Mouse (Mus musculus): ENCODE measurements around the gene Ncoa1.

GRCm38 (mm10) chr12:4479171-4479881 is 2.3 kb upstream of the Ncoa1 start:
- TF ChIP-seq CTCF (IDR thresholded peaks at IDR 0.05; ENCODE audit: low read depth, low read length) = no peak
- no peak for TF ChIP-seq POLR2A (IDR thresholded peaks at IDR 0.05; ENCODE audit: borderline replicate concordance, low read depth, low read length)
